Mouse (Mus musculus) cerebral cortex, adult 2 months (tissue): ENCODE results near the gene Hist2h4.

Experiments used
- WGBS: fragments of 180-500 bp; shearing (Covaris S2); methylation state at CpG from one replicate; pipeline ENCODE4 v1.1.7; 2018; 5-methylcytosine and 5-hydroxymethylcytosine counted together

The Hist2h4 gene

GRCm38 (mm10) chr3:96246018-96246417 is 17.1 kb downstream of the Hist2h4 start:
- WGBS: 2% methylated on average over 10 of the region's 21 CpGs

GRCm38 (mm10) chr3:96245003-96245886 is 17.9 kb downstream of the Hist2h4 start, which contains the start of gene Hist2h2aa1:
Hist2h2aa1 (plus strand) TSS chr3:96245497.
- WGBS: under 1% methylated on average over 31 of the region's 88 CpGs

GRCm38 (mm10) chr3:96243921-96244572 is 19.1 kb downstream of the Hist2h4 start:
- WGBS: 73% methylated on average over 7 of the region's 7 CpGs

GRCm38 (mm10) chr3:96240799-96241197 is 22.3 kb downstream of the Hist2h4 start:
- 56% methylated on average over 9 of the region's 9 CpGs for WGBS

GRCm38 (mm10) chr3:96239949-96240798 is 22.9 kb downstream of the Hist2h4 start, which contains the start of gene Hist2h2aa2:
Hist2h2aa2 (minus strand) TSS chr3:96240276.
- WGBS: 2% methylated on average over 39 of the region's 85 CpGs

- under 1% methylated on average over 24 of the region's 68 CpGs for WGBS
Measured at GRCm38 (mm10) chr3:96238954-96239793, 23.9 kb downstream of the Hist2h4 start, which contains the start of gene Hist2h3c2. Hist2h3c2 (minus strand) TSS chr3:96239127.

GRCm38 (mm10) chr3:96237904-96238511 is 25.1 kb downstream of the Hist2h4 start:
- 22% methylated on average over 12 of the region's 12 CpGs for WGBS

- 80% methylated on average over 7 of the region's 7 CpGs for WGBS
Measured at GRCm38 (mm10) chr3:96237335-96237903, 25.7 kb downstream of the Hist2h4 start.

- WGBS: 89% methylated on average over 4 of the region's 4 CpGs
Measured at GRCm38 (mm10) chr3:96236834-96237334, 26.2 kb downstream of the Hist2h4 start.

GRCm38 (mm10) chr3:96235836-96236235 is 27.3 kb downstream of the Hist2h4 start:
- 57% methylated on average over 3 of the region's 3 CpGs for WGBS

GRCm38 (mm10) chr3:96234914-96235313 is 28.2 kb downstream of the Hist2h4 start:
- 71% methylated on average over 2 of the region's 2 CpGs for WGBS

- 68% methylated on average over 2 of the region's 2 CpGs for WGBS
Measured at GRCm38 (mm10) chr3:96231758-96232120, 31.4 kb downstream of the Hist2h4 start.

GRCm38 (mm10) chr3:96230910-96231757 is 32.0 kb downstream of the Hist2h4 start:
- 77% methylated on average over 4 of the region's 4 CpGs for WGBS

- 79% methylated on average over 2 of the region's 2 CpGs for WGBS
Measured at GRCm38 (mm10) chr3:96230404-96230803, 32.7 kb downstream of the Hist2h4 start.

- WGBS: 82% methylated on average over 2 of the region's 2 CpGs
Measured at GRCm38 (mm10) chr3:96228828-96229227, 34.3 kb downstream of the Hist2h4 start.

GRCm38 (mm10) chr3:96226695-96227648 is 36.1 kb downstream of the Hist2h4 start:
- 72% methylated on average over 8 of the region's 8 CpGs for WGBS

GRCm38 (mm10) chr3:96225421-96225820 is 37.7 kb downstream of the Hist2h4 start:
- WGBS: 65% methylated on average over 2 of the region's 2 CpGs

- WGBS: 64% methylated on average over 4 of the region's 4 CpGs
Measured at GRCm38 (mm10) chr3:96222774-96223173, 40.3 kb downstream of the Hist2h4 start.
